Mouse (Mus musculus) MEL (cell line): ENCODE measurements around the gene Tdrd7. TPM values are rescaled to one million over a fixed set of nuclear protein-coding genes. Genes with fewer than 3 reads are reported as not detected.
A peak's percentile ranks its signal among the peaks of the same experiment; 100 is the strongest.

Experiments used
- DNase-seq: peaks from one replicate; pipeline ENCODE4 v3.0.0; 2011; ENCODE audit warnings: low read depth, low spot score
- H3K27ac ChIP-seq: 2 replicates; pipeline ENCODE4 v1.5.1; 2012; ENCODE audit warnings: low read depth, mild to moderate bottlenecking, control low read depth, low read length, moderate library complexity; ENCODE audit not compliant: control insufficient read depth
- H3K27me3 ChIP-seq, 2 experiments: fragments of 150-350 bp in 1 of 2; sonication (generic) in 1 of 2; 2 replicates each; pipeline ENCODE4 v1.6.1; 2012; ENCODE audit warnings: low read length in 2 of 2, mild to moderate bottlenecking in 2 of 2, improper control_type of control experiment in 1 of 2, moderate library complexity in 1 of 2; ENCODE audit not compliant: insufficient read depth in 2 of 2, control insufficient read depth in 1 of 2
- H3K36me3 ChIP-seq, 2 experiments: 2 replicates each; pipeline ENCODE4 v1.6.1; 2012 to 2014; ENCODE audit warnings: low read length in 2 of 2, improper control_type of control experiment in 1 of 2, inconsistent platforms in 1 of 2, mild to moderate bottlenecking in 1 of 2; ENCODE audit not compliant: insufficient read depth in 2 of 2, control insufficient read depth in 1 of 2
- H3K4me1 ChIP-seq, 2 experiments: fragments of 150-350 bp in 1 of 2; sonication (generic) in 1 of 2; 2 replicates each; pipeline ENCODE4 v1.6.1; 2012; ENCODE audit warnings: low read length in 2 of 2, improper control_type of control experiment in 1 of 2, mild to moderate bottlenecking in 1 of 2; ENCODE audit not compliant: insufficient read depth in 2 of 2, control insufficient read depth in 1 of 2
- H3K4me3 ChIP-seq, 2 experiments: fragments of 150-350 bp in 1 of 2; sonication (generic) in 1 of 2; 2 replicates each; pipeline ENCODE4 v1.5.1; 2012; ENCODE audit warnings: low read depth in 2 of 2, low read length in 2 of 2, mild to moderate bottlenecking in 2 of 2, moderate library complexity in 2 of 2, control low read depth in 1 of 2, improper control_type of control experiment in 1 of 2; ENCODE audit not compliant: control insufficient read depth in 1 of 2, insufficient read depth in 1 of 2
- H3K79me2 ChIP-seq: 2 replicates; pipeline ENCODE4 v1.6.1; 2012; ENCODE audit warnings: mild to moderate bottlenecking, low read length, moderate library complexity; ENCODE audit not compliant: control insufficient read depth, poor library complexity, insufficient read depth
- H3K9ac ChIP-seq: 2 replicates; pipeline ENCODE4 v1.6.1; 2012; ENCODE audit warnings: low read depth, mild to moderate bottlenecking, control low read depth, low read length, moderate library complexity; ENCODE audit not compliant: control insufficient read depth, poor library complexity, severe bottlenecking
- H3K9me3 ChIP-seq: fragments of 150-350 bp; sonication (generic); replicated peaks from 2 replicates; pipeline ENCODE4 v1.6.1; 2012; ENCODE audit warnings: mild to moderate bottlenecking, low read length, improper control_type of control experiment, moderate library complexity; ENCODE audit not compliant: insufficient read depth
- BHLHE40 ChIP-seq: IDR thresholded peaks from 2 replicates; pipeline ENCODE4 v1.6.1; 2012; ENCODE audit warnings: low read depth, mild to moderate bottlenecking, inconsistent platforms, low read length, improper control_type of control experiment, borderline replicate concordance
- ELF1 ChIP-seq: IDR thresholded peaks from 2 replicates; pipeline ENCODE4 v1.6.1; 2014; ENCODE audit warnings: low read depth, mild to moderate bottlenecking, inconsistent platforms, low read length, improper control_type of control experiment, moderate library complexity
- EP300 ChIP-seq, 2 experiments: IDR thresholded peaks; 2 replicates each; pipeline ENCODE4 v1.6.1; 2011; ENCODE audit warnings: improper control_type of control experiment in 2 of 2, low read length in 2 of 2, low read depth in 1 of 2, mild to moderate bottlenecking in 1 of 2
- ETS1 ChIP-seq: IDR thresholded peaks from 2 replicates; pipeline ENCODE4 v1.6.1; 2012; ENCODE audit warnings: low read depth, mild to moderate bottlenecking, inconsistent platforms, low read length, improper control_type of control experiment, moderate library complexity
- GABPA ChIP-seq: IDR thresholded peaks from 2 replicates; pipeline ENCODE4 v1.6.1; 2012; ENCODE audit warnings: low read depth, mild to moderate bottlenecking, inconsistent platforms, low read length, improper control_type of control experiment, moderate library complexity
- GATA1 ChIP-seq: IDR thresholded peaks from 2 replicates; pipeline ENCODE4 v1.6.1; 2011; ENCODE audit warnings: low read depth, low read length, improper control_type of control experiment
- HCFC1 ChIP-seq: IDR thresholded peaks from 2 replicates; pipeline ENCODE4 v1.6.1; 2012; ENCODE audit warnings: low read depth, mild to moderate bottlenecking, inconsistent platforms, low read length, improper control_type of control experiment, moderate library complexity
- MEF2A ChIP-seq: IDR thresholded peaks from 2 replicates; pipeline ENCODE4 v1.6.1; 2014; ENCODE audit warnings: low read depth, mild to moderate bottlenecking, inconsistent platforms, low read length, improper control_type of control experiment; ENCODE audit not compliant: poor library complexity, insufficient replicate concordance, severe bottlenecking; ENCODE audit errors: extremely low read depth
- MYC ChIP-seq: IDR thresholded peaks from 2 replicates; pipeline ENCODE4 v1.6.1; 2011; ENCODE audit warnings: low read depth, mild to moderate bottlenecking, low read length, improper control_type of control experiment, moderate library complexity
- NELFE ChIP-seq: IDR thresholded peaks from 2 replicates; pipeline ENCODE4 v1.6.1; 2011; ENCODE audit warnings: low read depth, low read length, improper control_type of control experiment
- NRF1 ChIP-seq: IDR thresholded peaks from 2 replicates; pipeline ENCODE4 v1.6.1; 2014; ENCODE audit warnings: low read depth, mild to moderate bottlenecking, inconsistent platforms, low read length, improper control_type of control experiment, moderate library complexity; ENCODE audit not compliant: poor library complexity, insufficient read depth, severe bottlenecking
- POLR2AphosphoS2 ChIP-seq: IDR thresholded peaks from 2 replicates; pipeline ENCODE4 v1.6.1; 2011; ENCODE audit warnings: low read length, improper control_type of control experiment
- RAD21 ChIP-seq: IDR thresholded peaks from 2 replicates; pipeline ENCODE4 v1.6.1; 2011; ENCODE audit warnings: mild to moderate bottlenecking, low read depth, low read length, improper control_type of control experiment
- UBTF ChIP-seq: IDR thresholded peaks from 2 replicates; pipeline ENCODE4 v1.6.1; 2012; ENCODE audit warnings: low read depth, mild to moderate bottlenecking, inconsistent platforms, low read length, improper control_type of control experiment, moderate library complexity, borderline replicate concordance; ENCODE audit not compliant: insufficient read depth
- USF1 ChIP-seq: IDR thresholded peaks from 2 replicates; pipeline ENCODE4 v1.6.1; 2014; ENCODE audit warnings: low read depth, mild to moderate bottlenecking, inconsistent platforms, low read length, improper control_type of control experiment, moderate library complexity
- USF2 ChIP-seq, 2 experiments: IDR thresholded peaks; 2 replicates each; pipeline ENCODE4 v1.6.1; 2011 to 2012; ENCODE audit warnings: improper control_type of control experiment in 2 of 2, low read length in 2 of 2, borderline replicate concordance in 1 of 2, inconsistent platforms in 1 of 2, low read depth in 1 of 2, mild to moderate bottlenecking in 1 of 2; ENCODE audit not compliant: insufficient read depth in 1 of 2
- ZC3H11A ChIP-seq: IDR thresholded peaks from 2 replicates; pipeline ENCODE4 v1.6.1; 2012; ENCODE audit warnings: low read depth, mild to moderate bottlenecking, inconsistent platforms, low read length, improper control_type of control experiment
- ZKSCAN1 ChIP-seq: IDR thresholded peaks from 2 replicates; pipeline ENCODE4 v1.6.1; 2012; ENCODE audit warnings: low read depth, mild to moderate bottlenecking, inconsistent platforms, low read length, improper control_type of control experiment, moderate library complexity
- polyA plus RNA-seq, 2 experiments: library from polyadenylated mRNA; stranded (reverse) in 1 of 2; unstranded in 1 of 2; fragments of >175 nt in 1 of 2; fragments of >200 nt in 1 of 2; gene quantifications; 2 replicates each; pipeline versions ENCODE4 v1.2.1 to v1.2.4; 2012; ENCODE audit warnings: low replicate concordance in 2 of 2, low read depth in 1 of 2; ENCODE audit not compliant: insufficient read length in 2 of 2, insufficient read depth in 1 of 2, missing spikeins in 1 of 2
- total RNA-seq: library from RNA; depleted of rRNA; stranded (reverse); fragments of 300-350 nt; gene quantifications from 2 replicates; pipeline ENCODE4 v1.2.3, GENCODE M21; 2012

Tdrd7 gene
- total and polyA plus RNA-seq, 3 experiments: 7.7 to 11.9 TPM; not detected in 1

DNA sequence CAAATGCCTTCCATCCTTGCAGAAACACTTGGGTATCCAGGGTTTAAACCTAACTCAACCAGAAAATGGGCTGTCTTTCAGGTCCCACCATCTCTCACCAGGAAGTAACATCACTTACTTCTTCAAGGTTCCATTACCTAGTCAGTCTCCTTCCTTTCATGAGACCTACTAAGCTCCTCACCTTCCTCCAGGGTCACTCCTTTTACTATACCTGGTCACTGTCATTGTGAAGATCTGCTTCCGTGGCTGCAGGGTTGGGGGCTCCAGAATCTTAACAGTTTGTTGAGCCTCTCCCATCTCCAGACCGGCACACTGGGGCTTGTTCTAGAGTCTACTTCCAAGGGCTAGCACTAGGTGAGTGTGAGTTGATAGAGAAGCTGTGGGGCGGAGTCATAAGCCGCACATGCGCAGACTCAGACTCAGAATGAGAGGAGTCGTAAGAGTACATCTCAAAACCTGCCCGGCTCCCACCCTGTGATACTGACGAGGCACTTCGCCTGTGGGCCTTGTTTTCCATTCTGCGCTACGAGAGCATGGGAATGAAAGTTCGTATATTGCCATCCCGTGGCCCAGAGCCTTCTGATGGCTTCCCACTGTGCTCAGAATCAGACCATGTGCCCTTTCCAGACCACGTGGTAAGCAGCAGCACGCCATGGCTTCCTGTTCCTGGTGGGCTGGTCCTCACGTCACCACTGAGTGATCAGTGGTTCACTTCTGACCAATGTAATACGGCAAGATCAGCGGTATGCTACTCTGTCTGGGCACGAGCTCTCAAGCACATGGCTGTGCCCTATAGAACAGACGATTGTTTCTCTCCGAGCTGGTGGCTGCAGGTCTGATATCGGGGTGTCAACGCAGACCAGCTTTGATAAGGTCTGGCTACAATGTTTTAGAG is 11.9 kb upstream of the Tdrd7 start (continued):
- TF ChIP-seq ELF1 (peak; percentile 94), MEF2A (no peak), NRF1 (peak; percentile 81), GABPA (no peak), MYC (peak; percentile 100), USF2 (IDR thresholded peaks at IDR 0.05; ENCODE audit: borderline replicate concordance in 1 of 2, insufficient read depth in 1 of 2, low read depth in 1 of 2, low read length in 2 of 2) (0 out of 4 replicates have a peak, but pooled peaks of 1 of the 2 experiments have one; percentile 44), UBTF (no peak), GATA1 (peak; percentile 47; the same call in 1 of the 2 replicates), POLR2AphosphoS2 (peak; percentile 88), ETS1 (peak; percentile 71), ZKSCAN1 (peak; percentile 97), EP300 (IDR thresholded peaks at IDR 0.05; ENCODE audit: low read depth in 1 of 2, low read length in 2 of 2) (peak; percentile 8 to 12; a peak in 1 of 4 replicates)

GRCm38 (mm10) chr4:45955235-45955634 is 9.9 kb upstream of the Tdrd7 start:
- Histone ChIP-seq H3K9ac (no peak overlapping the region), H3K36me3 (peaks cover 0 to 19% of the 10 kb centered on the region in 2 experiments; a peak in 2 of 4 replicates), H3K27me3 (peaks cover 4 to 5% of the 10 kb centered on the region in 2 experiments; a peak in 3 of 4 replicates), H3K9me3 (no peaks in the 10 kb centered on the region), H3K4me3 (no peak overlapping the region), H3K4me1 (peaks cover 12 to 32% of the 10 kb centered on the region in 2 experiments; a peak in 3 of 4 replicates), H3K79me2 (peaks cover 15% of the 10 kb centered on the region), H3K27ac (no peak overlapping the region)
- no peak for DNase-seq
- TF ChIP-seq ZKSCAN1 (no peak), NRF1 (no peak), USF1 (no peak), RAD21 (no peak), NELFE (no peak), HCFC1 (no peak), MEF2A (no peak), ZC3H11A (no peak), BHLHE40 (no peak)
